Mouse (Mus musculus): Measurements from ENCODE around the gene Mpc2.

The Mpc2 gene

GRCm38 (mm10) chr1:165506303-165506702 is 45.9 kb downstream of the Mpc2 start:
- no peak for DNase-seq

GRCm38 (mm10) chr1:165510161-165510560 is 49.7 kb downstream of the Mpc2 start:
- DNase-seq: peak; percentile 8 to 16

- no peak for DNase-seq
Measured at GRCm38 (mm10) chr1:165520716-165521115, 60.3 kb downstream of the Mpc2 start.

Measured in cerebellum, postnatal 14 days (tissue).